Mouse (Mus musculus) left cerebral cortex, adult 18-20 months (tissue): ENCODE results near the gene Syt10. TPM values are rescaled to one million over a fixed set of nuclear protein-coding genes. Genes with fewer than 3 reads are reported as not detected.
"Not testable (repeated sequence)": the region's sequence is repeated elsewhere in the genome, so short reads cannot be mapped to it uniquely, and the experiment has no call there.

Experiments
- DNase-seq, 2 experiments: peaks; one replicate each; pipeline ENCODE4 v3.0.0; 2021 to 2022; ENCODE audit warnings: low spot score in 2 of 2, mixed read lengths in 1 of 2
- long read RNA-seq, 2 experiments: library from polyadenylated mRNA; stranded (forward); transcript quantifications; one replicate each; pipeline ENCODE4 v2.0.0; 2021
- microRNA-seq, 2 experiments: library from miRNA; unstranded; fragments of <30 nt; microRNA quantifications; one replicate each; pipeline ENCODE4 v1.2.0; 2021
- total RNA-seq, 2 experiments: library from RNA; stranded (reverse); gene quantifications; 2 replicates each; pipeline ENCODE4 v1.2.3; 2021

Gene Syt10
- 10 to 100 TPM; 13.2 to 17.8 TPM for total RNA-seq
- long read RNA-seq, experiment 1, partial matches to known transcripts: 1 of 2 reads
- long read RNA-seq, experiment 1, other reads (novel, unspliced or antisense): 0 of 2 reads
- long read RNA-seq, experiment 2: 0 reads

GRCm38 (mm10) chr15:89841364-89842017 is at the start of gene Syt10:
Gene Syt10, minus strand, starts transcription at chr15:89841860.
- DNase-seq: peak; percentile 38 to 48

- DNase-seq: no peak
Observed at GRCm38 (mm10) chr15:89883799-89884198, 42.1 kb upstream of the Syt10 start.

GRCm38 (mm10) chr15:89878981-89879380 is 37.3 kb upstream of the Syt10 start:
- DNase-seq: no peak

- DNase-seq: no peak
Observed at GRCm38 (mm10) chr15:89816098-89816497, 25.6 kb downstream of the Syt10 start.

- no peak for DNase-seq
Observed at GRCm38 (mm10) chr15:89804478-89804877, 37.2 kb downstream of the Syt10 start.

- no peak for DNase-seq
Observed at GRCm38 (mm10) chr15:89779928-89780327, 61.7 kb downstream of the Syt10 start.

GRCm38 (mm10) chr15:89766016-89766415 is 75.6 kb downstream of the Syt10 start:
- DNase-seq: not testable (repeated sequence)

GRCm38 (mm10) chr15:89733611-89734010 is 108.0 kb downstream of the Syt10 start:
- no peak for DNase-seq

Small RNA genes within 50 kb of the gene (microRNA-seq; reads per million reads assigned to microRNA genes)
- gene Gm24643: 0 reads per million in 2 experiments

Other genes starting within 250 kb of the Syt10 start
- 10 to 100 TPM; 32.6 to 40.3 TPM for gene Rabl2, start 249.9 kb downstream of the Syt10 start, total RNA-seq